Mouse (Mus musculus): Measurements from ENCODE around the gene Atpaf1.

Atpaf1 gene

DNA sequence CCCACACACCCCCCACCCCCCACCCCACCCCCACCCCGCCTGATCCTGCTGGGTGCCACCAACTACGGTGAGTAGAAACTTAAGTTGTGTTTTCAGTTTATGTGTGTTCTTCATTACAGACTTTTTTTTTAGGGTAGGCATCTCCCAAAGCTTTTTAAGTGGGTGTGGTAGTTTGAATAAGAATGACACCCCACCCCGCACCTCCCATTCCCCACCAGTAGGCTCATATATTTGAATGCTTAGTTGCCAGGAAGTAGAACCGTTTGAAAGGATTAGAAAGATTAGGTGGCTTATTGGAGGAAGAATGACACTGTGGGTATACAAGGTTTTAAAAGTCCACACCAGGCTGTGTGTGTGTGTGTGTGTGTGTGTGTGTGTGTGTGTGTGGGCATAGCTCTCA, 27.7 kb downstream of the Atpaf1 start:
- no peak for DNase-seq

DNA sequence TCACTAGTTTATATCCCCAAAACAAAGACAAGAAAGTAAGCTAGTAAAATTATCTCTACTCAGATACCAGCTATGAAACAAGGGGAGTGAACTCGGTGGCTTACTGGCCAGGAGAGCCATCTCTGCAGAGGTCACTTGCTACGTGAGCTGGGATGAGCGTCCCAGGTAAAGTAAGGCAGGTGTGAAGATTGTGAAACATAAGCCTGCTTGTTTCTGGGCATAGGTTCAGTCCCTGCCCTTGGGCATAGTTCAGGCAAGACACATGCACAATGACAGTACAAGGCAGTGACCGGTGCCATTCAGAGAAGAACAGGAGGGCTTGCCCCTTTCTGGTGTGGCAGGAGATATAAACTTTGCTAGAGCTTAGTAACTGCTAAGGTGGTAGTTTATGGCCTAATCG, 31.0 kb downstream of the Atpaf1 start:
- DNase-seq = no peak

DNA sequence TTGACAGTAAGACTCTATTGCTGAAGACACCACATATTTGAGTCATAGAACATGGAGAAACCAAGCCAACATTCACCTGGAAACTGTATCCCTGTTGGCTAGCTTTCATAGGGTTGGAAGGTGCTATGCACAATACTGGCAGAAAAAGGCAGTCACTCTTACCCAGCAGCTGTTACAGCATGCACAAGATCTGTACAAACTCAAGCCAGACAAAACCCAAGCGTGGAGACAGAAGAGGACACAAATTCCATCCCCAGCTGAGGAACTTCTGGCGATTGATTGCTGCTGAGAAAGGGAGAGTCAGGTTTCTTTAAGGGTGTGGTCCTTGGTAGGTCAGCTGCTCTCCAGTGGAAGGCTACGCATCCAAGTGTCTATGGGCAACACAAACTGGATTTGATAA, 35.6 kb downstream of the Atpaf1 start:
- no peak for DNase-seq

- DNase-seq = no peak
These were observed 36.3 kb downstream of the Atpaf1 start for GRCm38 (mm10) chr4:115820944-115821343.

DNA sequence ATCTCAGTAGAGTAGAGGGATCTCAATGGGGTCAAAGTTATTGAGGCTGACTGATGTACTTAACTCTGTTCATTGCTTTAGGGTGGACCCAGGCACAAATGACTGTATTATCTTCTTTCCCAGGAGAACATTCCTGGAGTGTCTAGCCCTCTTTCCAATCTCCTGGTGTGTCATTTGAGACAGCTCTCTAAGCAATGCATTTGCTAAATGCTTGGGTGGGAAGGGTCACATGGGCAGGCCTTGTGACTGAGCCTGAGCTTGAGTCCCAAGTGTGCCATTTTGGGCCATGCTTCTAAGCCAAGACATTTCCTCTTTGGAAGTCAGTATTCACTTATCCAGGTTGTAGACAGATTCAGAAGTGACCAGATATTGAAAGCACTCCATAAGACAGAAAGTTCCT, 36.8 kb downstream of the Atpaf1 start:
- DNase-seq = no peak

- no peak for DNase-seq
These were observed 37.3 kb downstream of the Atpaf1 start for GRCm38 (mm10) chr4:115821928-115822327.

- DNase-seq = no peak
These were observed 39.6 kb downstream of the Atpaf1 start for GRCm38 (mm10) chr4:115824178-115824577.

DNA sequence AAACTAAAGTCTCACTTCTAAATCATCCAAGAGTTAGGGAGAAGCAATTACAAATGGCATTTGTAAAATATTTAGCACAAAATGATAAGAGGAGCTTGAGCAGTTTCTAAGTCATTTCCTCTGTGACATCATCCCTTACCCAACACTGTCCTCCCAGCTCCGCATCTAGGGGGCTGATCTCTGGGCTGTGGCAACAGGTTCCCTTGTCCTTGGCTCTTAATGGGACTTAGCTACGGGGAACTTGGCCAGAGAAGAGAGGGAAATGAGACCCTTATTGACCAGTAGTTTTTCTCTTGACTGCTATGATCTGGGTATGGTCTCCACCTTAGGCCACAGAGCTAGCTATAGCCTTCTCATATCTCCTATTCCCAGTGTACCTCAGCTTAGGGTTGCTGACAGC, 40.7 kb downstream of the Atpaf1 start:
- no peak for DNase-seq

- DNase-seq = no peak
These were observed 42.5 kb downstream of the Atpaf1 start for GRCm38 (mm10) chr4:115827066-115827465.

DNA sequence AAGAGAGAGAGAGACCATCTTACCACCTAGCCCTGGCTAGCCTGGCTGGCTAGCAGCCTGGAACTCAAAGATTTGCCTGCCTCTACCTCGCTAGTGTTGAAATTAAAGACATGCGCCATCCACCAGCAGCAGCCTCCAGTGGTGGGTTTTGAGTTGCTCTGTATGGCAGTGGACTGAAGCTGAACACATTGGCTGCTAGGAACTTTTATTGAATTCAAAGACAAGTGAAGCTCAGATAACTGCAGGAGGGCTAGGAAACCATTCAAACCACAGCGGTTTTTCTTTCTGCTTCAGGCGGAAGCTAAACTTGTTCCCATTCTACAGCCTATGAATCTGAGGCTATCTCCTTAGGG, 42.9 kb downstream of the Atpaf1 start:
- no peak for DNase-seq

DNA sequence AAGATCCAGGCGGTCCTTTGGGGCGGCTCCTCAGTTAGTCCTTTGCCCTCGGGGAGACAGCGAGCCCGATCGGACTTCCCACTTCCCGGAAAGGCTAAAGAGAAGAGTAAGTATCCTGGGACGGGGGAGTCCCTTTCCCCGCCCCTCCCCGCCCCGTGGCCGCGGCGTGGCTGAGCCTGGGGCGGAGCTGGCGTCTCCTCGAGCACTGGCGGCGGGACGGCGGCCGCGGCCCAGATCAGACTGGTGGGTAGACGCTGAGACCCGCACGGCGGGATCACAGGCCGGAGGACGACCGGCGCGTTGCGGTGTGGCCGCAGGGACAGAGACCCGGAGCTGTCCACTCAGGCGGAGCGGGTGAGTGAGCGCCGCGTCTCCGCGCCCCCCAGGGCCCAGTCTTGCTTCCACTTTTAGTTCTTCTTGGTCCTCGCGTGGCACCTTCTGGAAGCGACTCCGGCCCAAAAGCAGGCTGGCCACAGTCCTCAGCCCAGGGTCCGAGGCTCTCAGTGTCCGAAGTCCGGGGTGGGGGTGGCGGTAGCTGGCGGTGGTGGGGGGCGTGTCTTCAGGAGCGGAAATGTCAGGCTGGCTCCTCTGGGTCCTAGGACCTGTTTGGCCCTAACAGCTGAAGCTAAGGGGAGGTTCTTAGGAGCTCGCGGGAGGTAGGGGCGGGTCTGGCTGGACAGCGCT, 43.4 kb downstream of the Atpaf1 start, which contains the start of gene Mob3c:
Mob3c (plus strand) TSS at position 205 of the 684 bp plus-strand sequence.
- DNase-seq = peak; percentile 62

DNA sequence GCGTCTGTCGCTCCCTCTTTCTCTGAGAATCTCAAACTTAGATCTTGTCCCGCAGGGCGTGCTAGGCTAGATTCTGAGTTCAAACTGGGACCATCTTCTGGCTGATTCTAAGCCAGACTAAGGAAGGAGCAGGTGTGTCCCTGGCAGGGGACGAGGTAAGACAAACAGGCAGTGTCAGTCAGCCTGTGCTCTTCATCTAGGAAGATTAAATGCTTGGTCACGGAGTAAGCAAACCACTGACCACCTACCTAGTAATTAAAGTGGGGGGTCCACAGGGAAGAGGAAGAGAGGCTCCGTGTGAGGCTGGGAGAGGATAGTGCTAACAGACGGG, 43.9 kb downstream of the Atpaf1 start:
- DNase-seq = no peak

DNA sequence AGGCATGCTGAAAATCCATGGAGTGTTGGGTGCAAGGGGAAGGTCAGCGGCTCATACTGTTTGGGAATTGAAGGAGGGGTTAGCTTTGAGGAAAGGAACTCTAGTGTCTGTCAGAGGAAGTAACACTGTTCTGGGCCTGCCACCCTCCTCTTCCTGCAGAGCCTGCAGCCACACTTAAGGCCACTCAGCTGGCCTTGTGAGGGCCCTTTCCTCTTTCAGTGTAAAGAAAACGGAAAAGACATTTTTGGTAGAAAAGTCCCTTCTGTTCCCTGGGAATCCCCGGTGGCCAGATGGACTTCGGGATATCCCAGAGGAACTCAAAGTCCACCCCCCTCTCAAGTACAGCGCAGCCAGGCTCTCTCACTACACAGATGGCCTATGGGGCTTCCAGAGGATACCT, 45.9 kb downstream of the Atpaf1 start:
- DNase-seq = no peak

DNA sequence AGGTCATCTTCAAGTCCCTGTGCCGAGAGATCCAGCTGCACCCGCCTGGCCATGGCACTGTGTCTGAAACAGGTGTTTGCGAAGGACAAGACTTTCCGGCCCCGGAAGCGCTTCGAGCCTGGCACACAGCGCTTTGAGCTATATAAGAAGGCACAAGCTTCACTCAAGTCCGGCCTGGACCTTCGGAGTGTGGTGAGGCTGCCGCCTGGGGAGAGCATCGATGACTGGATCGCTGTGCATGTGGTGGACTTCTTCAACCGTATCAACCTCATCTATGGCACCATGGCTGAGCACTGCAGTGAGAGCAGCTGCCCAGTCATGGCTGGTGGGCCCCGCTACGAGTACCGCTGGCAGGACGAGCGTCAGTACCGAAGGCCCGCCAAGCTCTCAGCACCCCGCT, 46.6 kb downstream of the Atpaf1 start:
- DNase-seq = no peak

DNA sequence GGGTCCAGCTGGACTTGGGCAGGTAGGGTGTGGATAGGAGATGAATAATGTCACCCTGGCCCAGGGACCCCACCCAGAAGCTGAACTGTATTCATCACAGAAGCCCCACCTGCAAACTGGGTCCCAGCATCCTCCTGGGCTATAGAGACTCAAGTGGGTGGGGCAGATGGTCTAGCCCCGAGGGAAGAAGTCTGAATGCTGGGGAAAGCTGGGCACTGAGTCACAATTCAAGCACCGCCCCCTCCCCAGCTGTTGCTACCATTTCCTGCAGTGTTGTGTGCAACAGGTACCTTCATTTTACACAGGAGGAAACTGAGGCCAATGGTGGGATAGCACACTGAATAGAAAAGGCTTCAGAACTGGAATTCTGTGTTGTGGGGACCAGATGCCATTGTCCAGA, 47.4 kb downstream of the Atpaf1 start:
- DNase-seq = no peak

- no peak for DNase-seq
These were observed 51.0 kb downstream of the Atpaf1 start for GRCm38 (mm10) chr4:115835576-115835975.

GRCm38 (mm10) chr4:115838196-115838595, 53.6 kb downstream of the Atpaf1 start:
- DNase-seq = no peak

- DNase-seq = peak; percentile 92
These were observed 54.4 kb downstream of the Atpaf1 start, which contains the start of gene Mknk1 for GRCm38 (mm10) chr4:115838696-115839641. Gene Mknk1, plus strand, starts transcription at chr4:115839198.

DNA sequence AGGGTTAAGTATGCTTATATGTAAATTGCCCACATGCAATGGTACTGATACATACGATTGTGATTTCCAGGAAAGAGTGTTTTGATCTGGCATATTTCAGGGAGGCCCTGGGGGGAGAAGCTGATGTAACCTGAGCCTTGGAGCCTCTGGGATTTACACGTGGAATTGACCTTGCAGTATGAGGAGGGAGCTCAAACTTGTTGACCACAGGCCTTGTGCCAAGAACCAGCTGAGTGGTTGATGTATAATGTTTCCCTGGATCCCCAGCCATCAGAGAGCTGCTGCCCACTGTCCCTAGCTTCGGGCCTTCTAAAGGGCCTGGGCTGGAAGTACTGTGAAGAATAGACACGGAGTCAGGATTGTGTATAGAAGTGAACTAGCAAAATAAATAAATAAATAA, 55.3 kb downstream of the Atpaf1 start:
- DNase-seq = peak; percentile 37

DNA sequence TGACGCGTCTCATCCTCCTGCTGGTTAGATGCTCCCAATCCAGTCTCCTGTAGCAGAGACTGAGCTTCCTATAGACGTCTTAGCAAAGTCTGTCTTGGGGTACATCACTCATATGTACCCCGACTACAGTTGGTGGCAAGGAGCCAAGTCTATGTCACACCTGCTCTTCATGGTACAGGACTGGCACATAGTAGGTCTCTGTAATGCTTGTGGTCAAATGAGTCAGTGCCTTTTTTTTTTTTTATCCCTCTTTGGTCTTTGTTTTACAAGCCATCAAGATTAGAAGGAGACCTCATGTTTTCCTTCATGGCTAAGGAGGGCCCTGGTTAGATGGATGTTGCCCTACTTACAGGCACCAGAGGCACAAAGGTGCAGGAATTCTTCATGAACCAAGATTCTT, 56.2 kb downstream of the Atpaf1 start:
- DNase-seq = no peak

- DNase-seq = no peak
These were observed 62.0 kb downstream of the Atpaf1 start for GRCm38 (mm10) chr4:115846656-115847055.

DNA sequence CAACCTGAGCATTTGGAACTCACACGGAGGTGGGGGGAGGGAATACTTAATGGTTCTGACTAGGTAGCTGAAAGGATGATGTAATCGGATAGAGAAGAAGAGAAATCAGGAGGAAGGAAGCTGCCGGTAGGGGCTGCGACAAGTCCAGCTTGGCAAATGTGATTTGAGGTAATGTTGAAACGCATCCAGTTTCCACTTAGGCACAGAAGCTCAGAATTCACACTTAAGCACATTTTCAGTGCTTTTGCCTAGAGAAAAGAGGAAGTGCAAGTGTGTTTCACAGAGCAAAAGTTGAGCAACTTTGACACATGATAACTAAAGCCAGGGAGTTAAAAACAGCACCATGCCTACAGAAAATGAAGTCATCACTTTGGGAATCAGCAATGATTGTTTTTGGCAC, 62.8 kb downstream of the Atpaf1 start:
- DNase-seq = no peak

- no peak for DNase-seq
These were observed 63.5 kb downstream of the Atpaf1 start for GRCm38 (mm10) chr4:115848083-115848482.

DNA sequence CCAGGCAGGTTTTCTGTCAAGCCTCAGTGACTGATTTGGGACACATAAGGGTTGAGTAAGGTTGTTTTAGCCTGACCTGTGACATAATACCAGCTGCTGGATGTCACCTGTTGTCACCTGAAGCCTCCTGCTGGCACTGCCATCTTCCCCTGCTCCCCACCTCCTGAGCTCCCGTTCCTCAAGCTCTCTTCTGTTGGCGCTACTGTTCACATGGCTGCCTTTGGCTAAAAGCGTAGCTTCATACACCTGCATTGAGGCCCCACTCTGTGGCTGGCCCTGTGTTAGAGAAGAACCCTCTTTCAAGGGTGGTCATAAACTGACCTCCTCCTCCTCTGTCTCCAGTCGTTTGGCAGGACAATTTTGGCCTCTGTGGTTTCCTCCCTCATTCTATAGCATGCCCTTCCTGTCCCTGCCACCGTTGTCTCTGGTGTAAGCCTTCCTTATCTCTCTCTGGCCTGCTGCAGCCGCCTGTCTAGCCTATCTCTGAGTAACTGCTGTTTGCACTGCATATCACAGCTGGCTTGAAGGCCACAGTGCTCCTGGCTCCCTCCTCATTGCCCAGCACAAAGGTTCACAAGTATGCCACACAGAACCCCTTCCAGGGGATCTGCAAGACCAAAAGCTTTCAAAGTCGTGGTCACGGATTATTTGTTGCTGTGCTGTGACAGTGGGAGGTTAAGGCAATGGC, 64.5 kb downstream of the Atpaf1 start:
- DNase-seq = no peak

All from cerebellum, adult 11-12 months (tissue).